Mouse (Mus musculus) c-Kit-negative CD71-positive TER-119-positive erythroid progenitor cells, embryonic 14.5 days (primary cell): ENCODE data around the gene Chst12.

Experiments
- DNase-seq: peaks from one replicate; pipeline ENCODE4 v3.0.0-alpha.2; 2013; ENCODE audit warnings: low read depth, low spot score

Chst12 gene

GRCm38 (mm10) chr5:140570223-140570870 lies 65.0 kb downstream of the Chst12 start:
- no peak for DNase-seq

- DNase-seq, result no peak
These were observed 65.9 kb downstream of the Chst12 start for GRCm38 (mm10) chr5:140571201-140571600.

DNA sequence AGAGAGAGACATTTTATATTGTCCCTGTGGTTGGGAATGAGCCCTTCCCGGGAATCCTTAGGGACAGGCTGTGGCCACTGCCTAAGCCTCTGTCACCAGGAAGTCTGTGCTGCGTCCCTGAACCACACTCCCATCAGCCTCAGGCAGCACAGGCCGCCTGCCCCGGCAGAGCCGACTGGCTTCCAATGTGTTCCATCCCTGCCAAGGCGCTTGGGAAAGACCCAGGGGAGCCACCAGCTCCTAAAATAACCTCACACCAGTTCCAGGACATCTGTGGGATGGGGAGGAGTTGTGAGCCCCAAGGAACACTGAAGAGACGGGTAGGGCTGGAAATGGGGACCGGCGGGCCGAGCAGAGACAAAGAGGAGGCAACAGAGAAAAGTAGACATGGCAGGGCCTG lies 66.3 kb downstream of the Chst12 start:
- no peak for DNase-seq

GRCm38 (mm10) chr5:140572611-140573010 lies 67.3 kb downstream of the Chst12 start:
- DNase-seq, result no peak
